In the genomic region with DNA sequence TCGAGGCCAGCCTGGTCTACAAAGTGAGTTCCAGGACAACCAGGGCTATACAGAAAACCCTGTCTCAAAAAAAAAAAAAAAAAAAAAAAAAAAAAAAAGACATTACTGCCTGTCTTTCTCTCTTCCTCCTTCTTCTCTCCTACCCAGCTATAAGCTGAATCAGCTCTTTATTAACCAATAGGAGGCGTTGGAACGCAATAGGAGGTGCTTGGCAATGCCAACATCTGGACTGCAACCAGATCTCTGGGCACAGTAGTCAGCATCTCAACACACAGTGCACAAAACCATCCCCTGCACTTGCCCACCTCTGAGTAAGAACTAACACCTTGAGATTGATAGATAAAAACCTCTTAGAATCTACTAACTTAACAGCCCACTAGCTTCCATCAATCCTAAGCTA, we compare ENCODE assay signal across 24 mouse cellular contexts.
"Had no signal": no experiment of that assay in that cellular context is flagged by ENCODE, and none has a peak within 500 bp of the region (broad histone marks: within the 10 kb centered on the region; RNA-seq: fewer than 3 reads in every experiment).

No protein-coding gene starts in this region.

- H3K4me1 ChIP-seq: heart, embryonic 12.5 days; hindbrain, embryonic 10.5 days; hindbrain, embryonic 12.5 days; hindbrain, embryonic 15.5 days; kidney, embryonic 15.5 days; limb, embryonic 13.5 days; limb, embryonic 15.5 days; liver, embryonic 13.5 days had no signal

- ATAC-seq: hindbrain, postnatal 0 days; intestine, embryonic 16.5 days had no signal

- H3K4me3 ChIP-seq: heart, adult 2 months; heart, embryonic 12.5 days; hindbrain, embryonic 10.5 days; hindbrain, embryonic 12.5 days; hindbrain, embryonic 15.5 days; kidney, embryonic 15.5 days; limb, embryonic 13.5 days; limb, embryonic 15.5 days; liver, embryonic 13.5 days had no signal

- H3K9me3 ChIP-seq: heart, embryonic 12.5 days; hindbrain, embryonic 10.5 days; hindbrain, embryonic 12.5 days; hindbrain, embryonic 15.5 days; kidney, embryonic 15.5 days; limb, embryonic 13.5 days; limb, embryonic 15.5 days; liver, embryonic 13.5 days had no signal

- H3K27me3 ChIP-seq: heart, embryonic 12.5 days; hindbrain, embryonic 12.5 days; hindbrain, embryonic 15.5 days; kidney, embryonic 15.5 days; limb, embryonic 13.5 days; limb, embryonic 15.5 days; liver, embryonic 13.5 days had no signal

- DNase-seq: gastrocnemius, postnatal 14 days; gastrocnemius, postnatal 36 days; heart, adult 2 months; heart, postnatal 10 days; heart, postnatal 4 days; kidney, adult 11 months; kidney, adult 2 months; kidney, adult 9 months; kidney, postnatal 14 days; kidney, postnatal 36 days; layer of hippocampus, adult 9-11 months; layer of hippocampus, postnatal 36 days; left cerebral cortex, postnatal 4 days; liver, embryonic 13.5 days had no signal

- H3K27ac ChIP-seq: heart, adult 2 months; hindbrain, embryonic 10.5 days; hindbrain, embryonic 12.5 days; hindbrain, embryonic 15.5 days; hindbrain, postnatal 0 days; kidney, embryonic 15.5 days; kidney, postnatal 0 days; limb, embryonic 13.5 days; limb, embryonic 15.5 days; liver, embryonic 13.5 days had no signal

- H3K36me3 ChIP-seq: heart, embryonic 12.5 days; hindbrain, embryonic 10.5 days; hindbrain, embryonic 12.5 days; hindbrain, embryonic 15.5 days; kidney, embryonic 15.5 days; limb, embryonic 13.5 days; limb, embryonic 15.5 days; liver, embryonic 13.5 days had no signal

- H3K4me2 ChIP-seq: heart, embryonic 12.5 days; hindbrain, embryonic 12.5 days; hindbrain, embryonic 15.5 days; kidney, embryonic 15.5 days; limb, embryonic 13.5 days; limb, embryonic 15.5 days; liver, embryonic 13.5 days had no signal

- H3K9ac ChIP-seq: heart, embryonic 12.5 days; hindbrain, embryonic 12.5 days; hindbrain, embryonic 15.5 days; kidney, embryonic 15.5 days; limb, embryonic 13.5 days; limb, embryonic 15.5 days; liver, embryonic 13.5 days had no signal
